Mouse (Mus musculus) heart, embryonic 10.5 days (tissue): ENCODE measurements around the gene Aim2. TPM values are rescaled to one million over a fixed set of nuclear protein-coding genes. Genes with fewer than 3 reads are reported as not detected.
"Not testable (repeated sequence)": the region's sequence is repeated elsewhere in the genome, so short reads cannot be mapped to it uniquely, and the experiment has no call there.

Experiments used
- DNase-seq: peaks from one replicate; pipeline ENCODE4 v3.0.0-alpha.2; 2017; ENCODE audit warnings: low spot score
- H3K27ac ChIP-seq: fragments of 300-500 bp; sonication (generic); 2 replicates; pipeline ENCODE4 v1.5.1; 2016; ENCODE audit warnings: mild to moderate bottlenecking
- H3K27me3 ChIP-seq: fragments of 300-500 bp; sonication (generic); 2 replicates; pipeline ENCODE4 v1.6.1; 2016; ENCODE audit warnings: mild to moderate bottlenecking; ENCODE audit not compliant: poor library complexity, insufficient read depth, severe bottlenecking
- H3K36me3 ChIP-seq: fragments of 300-500 bp; sonication (generic); 2 replicates; pipeline ENCODE4 v1.6.1; 2016; ENCODE audit warnings: mild to moderate bottlenecking, moderate library complexity
- H3K4me1 ChIP-seq: fragments of 300-500 bp; sonication (generic); 2 replicates; pipeline ENCODE4 v1.6.1; 2016; ENCODE audit warnings: mild to moderate bottlenecking
- H3K4me3 ChIP-seq: fragments of 300-500 bp; sonication (generic); 2 replicates; pipeline ENCODE4 v1.5.1; 2016; ENCODE audit warnings: mild to moderate bottlenecking, moderate library complexity
- H3K9me3 ChIP-seq: fragments of 300-500 bp; sonication (generic); 2 replicates; pipeline ENCODE4 v1.6.1; 2016; ENCODE audit warnings: mild to moderate bottlenecking, moderate library complexity
- WGBS: fragments of 180-500 bp; shearing (Covaris S2); methylation state at CpG from one replicate; pipeline ENCODE4 v1.1.7; 2016; 5-methylcytosine and 5-hydroxymethylcytosine counted together
- polyA plus RNA-seq: library from polyadenylated mRNA; unstranded; fragments of >200 nt; fragmentation: Nextera tagmentation; extraction: Ambion mirVana; gene quantifications from 2 replicates; pipeline ENCODE4 v1.2.1, GENCODE M21; 2016

Gene Aim2
- polyA plus RNA-seq, result 1.3 and 1.5 TPM in 2 replicates

DNA sequence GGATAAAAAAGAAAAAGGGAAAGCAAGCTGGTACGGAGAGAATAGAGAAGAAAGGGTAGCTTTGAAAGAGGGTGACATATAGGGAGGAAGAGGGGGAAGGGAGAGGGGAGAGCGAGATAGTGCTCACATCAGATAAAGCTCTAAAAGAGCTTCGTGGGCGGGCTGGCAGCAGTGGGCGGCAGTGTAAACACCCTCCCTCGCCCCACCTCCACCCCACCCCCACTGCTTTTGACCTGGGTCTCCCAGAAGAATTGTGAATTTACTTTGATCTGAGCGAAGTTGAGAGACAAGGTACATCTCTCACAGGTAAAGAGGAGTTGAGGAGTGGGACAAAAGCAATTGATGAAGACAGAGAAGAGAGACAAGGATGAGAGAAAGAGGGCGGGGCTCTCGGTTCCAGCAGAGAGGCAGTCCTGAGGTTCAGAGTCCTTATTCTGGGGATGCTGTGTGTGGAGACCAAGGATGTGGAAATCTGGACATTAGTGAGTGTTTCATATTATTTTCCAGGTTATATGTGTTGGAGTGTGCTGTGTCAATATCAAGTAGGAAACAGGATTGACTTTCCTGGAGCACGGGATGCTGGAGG lies at the start of gene Aim2:
Gene Aim2, plus strand, starts transcription at position 508 of the 586 bp plus-strand sequence.
- no peaks in the 10 kb centered on the region for H3K27me3 ChIP-seq
- H3K4me1 ChIP-seq, result peaks cover 29% of the 10 kb centered on the region
- no peaks in the 10 kb centered on the region for H3K36me3 ChIP-seq
- peak within 1 kb of the TSS; percentile 50 for H3K27ac ChIP-seq
- 12% methylated on average over 10 of the region's 10 CpGs for WGBS
- H3K9me3 ChIP-seq, result no peaks in the 10 kb centered on the region
- DNase-seq, result no peak
- peak within 1 kb of the TSS; percentile 56 for H3K4me3 ChIP-seq

GRCm38 (mm10) chr1:173302795-173303194 lies 47.9 kb upstream of the Aim2 start:
- H3K9me3 ChIP-seq, H3K4me1 ChIP-seq, H3K27ac ChIP-seq, H3K4me3 ChIP-seq, H3K36me3 ChIP-seq, DNase-seq, H3K27me3 ChIP-seq: not testable (repeated sequence)
- 60% methylated on average over 3 of the region's 3 CpGs for WGBS

GRCm38 (mm10) chr1:173313535-173314050 lies 37.1 kb upstream of the Aim2 start:
- not testable (repeated sequence) for H3K4me3 ChIP-seq, H3K4me1 ChIP-seq, H3K27ac ChIP-seq, DNase-seq, H3K9me3 ChIP-seq, H3K27me3 ChIP-seq, H3K36me3 ChIP-seq
- 67% methylated on average over 7 of the region's 7 CpGs for WGBS

- no peak for DNase-seq
- Histone ChIP-seq H3K27ac (no peak overlapping the region), H3K27me3 (no peaks in the 10 kb centered on the region), H3K9me3 (no peaks in the 10 kb centered on the region), H3K4me3 (no peak overlapping the region), H3K36me3 (no peaks in the 10 kb centered on the region), H3K4me1 (no peaks in the 10 kb centered on the region)
- WGBS, result 80% methylated on average over 3 of the region's 3 CpGs
These were observed 35.0 kb upstream of the Aim2 start for GRCm38 (mm10) chr1:173315725-173316124.

DNA sequence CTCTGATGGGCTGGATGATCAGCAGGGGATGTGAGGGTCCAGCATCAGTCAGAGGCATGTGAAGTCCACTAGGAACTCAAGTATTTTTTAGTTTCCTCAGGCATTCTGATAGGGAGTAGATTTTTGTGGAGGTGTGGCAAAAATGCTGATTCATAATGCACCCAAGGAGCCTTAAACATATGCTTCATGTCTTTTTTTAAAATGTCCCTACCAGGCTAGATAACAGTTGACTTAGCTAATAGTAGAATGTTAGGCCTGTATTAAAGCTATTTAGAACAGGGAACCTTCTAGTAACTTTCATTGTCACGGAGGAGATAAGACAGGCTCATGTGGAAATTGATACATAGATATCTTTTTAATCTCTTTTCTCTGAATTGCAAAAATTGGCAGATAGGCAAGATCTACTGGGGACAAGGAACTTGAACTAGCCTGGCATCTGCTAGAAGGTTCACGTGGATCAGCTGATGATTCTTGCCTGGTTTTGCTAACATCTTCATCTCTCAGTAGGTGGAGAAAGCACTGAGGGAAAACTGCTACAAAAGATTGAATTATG lies 32.7 kb upstream of the Aim2 start:
- WGBS, result 87% methylated on average over 2 of the region's 2 CpGs

DNA sequence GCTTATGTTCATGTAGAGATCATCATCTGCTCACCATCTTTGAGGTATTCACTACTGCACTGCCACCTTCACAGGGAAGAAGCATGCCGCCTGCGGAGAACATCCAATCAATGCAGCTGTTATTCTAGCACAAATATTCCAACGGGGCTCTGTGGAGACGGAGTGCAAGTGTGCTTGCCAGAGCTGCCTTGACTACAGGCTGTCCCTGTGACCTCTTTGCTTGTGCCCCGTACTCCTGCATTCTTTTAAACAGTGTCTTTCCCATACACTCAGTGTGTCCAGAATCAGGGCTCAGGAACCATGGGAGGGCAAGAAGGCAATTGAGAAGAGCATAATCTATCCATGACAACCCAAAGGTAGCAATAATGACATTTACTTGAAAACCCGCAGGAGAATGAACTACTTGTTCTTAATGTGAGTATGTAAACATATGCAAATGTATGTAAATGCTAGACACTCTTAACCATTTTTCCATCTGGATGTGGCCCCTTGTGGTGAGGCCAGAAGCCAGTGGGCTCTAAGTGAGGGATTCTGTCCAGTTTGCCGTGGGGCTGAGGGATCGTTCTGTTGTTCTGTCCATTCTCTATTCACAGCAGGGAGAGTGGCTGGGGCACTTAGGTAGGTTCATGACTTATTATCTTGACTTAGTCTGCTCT lies 29.0 kb upstream of the Aim2 start:
- Histone ChIP-seq H3K27me3 (no peaks in the 10 kb centered on the region), H3K4me3 (no peak overlapping the region), H3K4me1 (no peaks in the 10 kb centered on the region), H3K9me3 (no peaks in the 10 kb centered on the region), H3K27ac (no peak overlapping the region), H3K36me3 (no peaks in the 10 kb centered on the region)
- DNase-seq, result no peak
- 74% methylated on average over 8 of the region's 8 CpGs for WGBS

More for the DNA sequence above, 32.7 kb upstream of the Aim2 start:
- Histone ChIP-seq H3K9me3 (no peaks in the 10 kb centered on the region), H3K36me3 (no peaks in the 10 kb centered on the region), H3K4me3 (no peak overlapping the region), H3K4me1 (no peaks in the 10 kb centered on the region), H3K27ac (no peak overlapping the region), H3K27me3 (no peaks in the 10 kb centered on the region)
- no peak for DNase-seq

DNA sequence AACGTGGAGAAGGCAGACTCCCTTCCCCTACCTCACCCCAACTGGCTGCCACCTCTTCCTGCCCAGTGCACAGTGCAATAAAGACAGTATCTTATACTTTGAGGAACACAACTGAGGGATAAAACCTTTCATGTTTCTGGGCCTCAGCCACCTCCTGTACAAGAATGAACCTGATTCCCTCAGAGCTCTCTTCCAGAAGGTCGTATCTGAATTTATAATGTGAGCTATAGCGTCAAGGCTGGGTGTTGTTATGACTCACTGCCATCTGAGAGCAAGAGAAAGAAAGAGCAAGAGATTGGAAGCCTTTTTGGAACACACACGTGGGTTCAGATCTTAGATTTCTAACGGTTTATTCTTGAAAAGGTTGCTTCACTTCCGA lies 28.4 kb upstream of the Aim2 start:
- 68% methylated on average over 6 of the region's 6 CpGs for WGBS
- no peak overlapping the region for H3K4me3 ChIP-seq
- H3K36me3 ChIP-seq, result no peaks in the 10 kb centered on the region
- H3K9me3 ChIP-seq, result no peaks in the 10 kb centered on the region
- H3K27ac ChIP-seq, result no peak overlapping the region
- DNase-seq, result no peak
- H3K27me3 ChIP-seq, result no peaks in the 10 kb centered on the region
- no peaks in the 10 kb centered on the region for H3K4me1 ChIP-seq

DNA sequence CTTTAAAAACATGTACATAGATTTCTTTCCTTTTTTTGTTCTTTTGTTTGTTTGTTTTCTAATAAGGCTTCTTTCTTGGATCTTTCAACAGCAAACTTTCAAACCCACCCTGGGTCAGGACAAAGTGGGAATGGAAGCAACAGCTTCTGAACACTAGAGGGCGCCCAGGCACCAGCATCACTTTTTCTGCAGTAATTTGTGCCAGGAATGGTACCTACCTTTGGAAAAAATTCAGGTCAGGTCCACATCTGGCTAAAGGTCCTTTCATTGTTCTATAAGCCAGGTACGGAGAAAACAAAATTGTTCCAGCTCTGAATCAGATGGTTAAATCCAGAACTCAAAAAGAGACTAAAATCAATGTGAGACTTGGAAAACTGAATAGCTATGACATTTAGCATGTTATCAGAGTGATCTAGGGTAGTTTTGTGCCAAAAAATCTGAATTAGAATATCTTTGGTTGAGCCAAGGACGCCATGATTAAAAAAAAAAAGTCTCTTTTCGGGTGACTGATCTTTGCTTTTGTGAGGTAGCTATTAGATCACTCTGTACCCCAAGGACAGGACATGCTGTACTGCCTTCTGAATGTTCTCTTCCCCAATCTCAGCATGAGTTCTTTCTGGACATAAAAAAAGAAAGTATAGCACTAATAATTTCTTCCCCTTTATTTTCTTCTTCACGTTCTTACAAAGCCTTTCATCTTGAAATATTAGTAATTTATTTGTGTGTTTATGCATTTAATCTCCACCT lies 26.7 kb upstream of the Aim2 start:
- H3K27ac ChIP-seq, result no peak overlapping the region
- peaks cover 3% of the 10 kb centered on the region; the same call in 1 of the 2 replicates for H3K4me1 ChIP-seq
- H3K36me3 ChIP-seq, result no peaks in the 10 kb centered on the region
- WGBS, result 27% methylated on average over 5 of the region's 5 CpGs
- DNase-seq, result no peak
- no peaks in the 10 kb centered on the region for H3K27me3 ChIP-seq
- H3K9me3 ChIP-seq, result no peaks in the 10 kb centered on the region
- no peak overlapping the region for H3K4me3 ChIP-seq

DNA sequence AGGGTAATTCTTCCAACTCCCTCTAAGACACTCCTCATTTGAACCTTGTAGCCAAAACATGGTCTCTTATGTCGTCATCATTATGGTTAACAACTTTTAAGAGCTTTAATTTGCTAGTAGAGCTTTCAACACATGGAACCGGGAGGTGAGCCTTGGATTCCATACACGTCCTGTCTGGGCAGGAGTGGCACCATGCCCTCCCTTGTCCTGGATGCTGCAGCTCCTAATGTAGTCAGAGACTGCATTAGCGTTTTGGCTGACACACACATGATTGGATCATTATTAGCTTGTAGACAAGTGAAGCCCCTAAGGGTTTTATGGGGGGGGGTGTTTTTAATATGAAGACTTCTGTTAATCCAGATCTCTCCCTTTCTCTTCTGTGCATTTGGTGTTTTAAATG lies 25.7 kb upstream of the Aim2 start:
- DNase-seq, result no peak
- 64% methylated on average over 4 of the region's 4 CpGs for WGBS
- H3K36me3 ChIP-seq, result no peaks in the 10 kb centered on the region
- peaks cover 12% of the 10 kb centered on the region; the same call in 1 of the 2 replicates for H3K4me1 ChIP-seq
- H3K9me3 ChIP-seq, result no peaks in the 10 kb centered on the region
- no peak overlapping the region for H3K27ac ChIP-seq
- no peaks in the 10 kb centered on the region for H3K27me3 ChIP-seq
- H3K4me3 ChIP-seq, result no peak overlapping the region

GRCm38 (mm10) chr1:173325395-173325794 lies 25.3 kb upstream of the Aim2 start:
- Histone ChIP-seq H3K27ac (no peak overlapping the region), H3K9me3 (no peaks in the 10 kb centered on the region), H3K36me3 (no peaks in the 10 kb centered on the region), H3K27me3 (no peaks in the 10 kb centered on the region), H3K4me1 (peaks cover 12% of the 10 kb centered on the region; the same call in 1 of the 2 replicates), H3K4me3 (no peak overlapping the region)
- 93% methylated on average over 1 of the region's 1 CpGs for WGBS
- no peak for DNase-seq

GRCm38 (mm10) chr1:173326552-173326951 lies 24.1 kb upstream of the Aim2 start:
- Histone ChIP-seq H3K9me3 (no peaks in the 10 kb centered on the region), H3K36me3 (no peaks in the 10 kb centered on the region), H3K4me1 (peaks cover 12% of the 10 kb centered on the region; the same call in 1 of the 2 replicates), H3K27me3 (no peaks in the 10 kb centered on the region), H3K4me3 (no peak overlapping the region), H3K27ac (no peak overlapping the region)
- DNase-seq, result no peak
- 64% methylated on average over 1 of the region's 1 CpGs for whole genome bisulfite sequencing

- 69% methylated on average over 8 of the region's 8 CpGs for WGBS
- no peaks in the 10 kb centered on the region for H3K9me3 ChIP-seq
- H3K36me3 ChIP-seq, result no peaks in the 10 kb centered on the region
- DNase-seq, result no peak
- H3K27me3 ChIP-seq, result no peaks in the 10 kb centered on the region
- no peak overlapping the region for H3K4me3 ChIP-seq
- H3K4me1 ChIP-seq, result peaks cover 25% of the 10 kb centered on the region
- no peak overlapping the region for H3K27ac ChIP-seq
These were observed 22.2 kb upstream of the Aim2 start for GRCm38 (mm10) chr1:173328446-173328845.

DNA sequence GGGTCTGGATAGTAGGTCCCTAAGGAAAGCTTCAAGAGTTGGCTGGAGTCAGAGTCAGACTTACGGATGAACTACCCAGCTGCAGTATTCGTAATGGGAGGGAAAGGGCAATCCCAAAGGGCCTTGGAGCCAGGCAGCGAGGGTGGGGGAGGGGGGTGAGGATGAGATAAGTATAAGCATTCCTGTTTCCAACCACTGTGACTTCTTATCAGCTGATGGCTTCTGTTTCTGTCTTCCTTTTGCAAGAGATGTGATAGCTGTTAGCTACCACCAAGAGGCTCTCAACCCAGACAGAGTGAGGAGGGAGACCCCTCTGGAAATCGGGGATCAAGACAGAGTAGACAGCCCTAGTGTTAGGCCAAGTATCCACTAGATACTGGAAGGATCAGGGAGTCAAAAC lies 21.5 kb upstream of the Aim2 start:
- no peak overlapping the region for H3K4me3 ChIP-seq
- H3K36me3 ChIP-seq, result no peaks in the 10 kb centered on the region
- peak overlapping the region; percentile 42; the same call in 1 of the 2 replicates for H3K27ac ChIP-seq
- whole genome bisulfite sequencing, result 6% methylated on average over 4 of the region's 4 CpGs
- peaks cover 30% of the 10 kb centered on the region for H3K4me1 ChIP-seq
- H3K27me3 ChIP-seq, result no peaks in the 10 kb centered on the region
- no peaks in the 10 kb centered on the region for H3K9me3 ChIP-seq
- DNase-seq, result no peak
